Mouse (Mus musculus): ENCODE measurements around the gene Gm19684. TPM values are rescaled to one million over a fixed set of nuclear protein-coding genes. Genes with fewer than 3 reads are reported as not detected.
"Not testable (repeated sequence)": the region's sequence is repeated elsewhere in the genome, so short reads cannot be mapped to it uniquely, and the experiment has no call there.

The Gm19684 gene
- polyA plus RNA-seq, 1 experiment from 2014 or later = 0.29 TPM

DNA sequence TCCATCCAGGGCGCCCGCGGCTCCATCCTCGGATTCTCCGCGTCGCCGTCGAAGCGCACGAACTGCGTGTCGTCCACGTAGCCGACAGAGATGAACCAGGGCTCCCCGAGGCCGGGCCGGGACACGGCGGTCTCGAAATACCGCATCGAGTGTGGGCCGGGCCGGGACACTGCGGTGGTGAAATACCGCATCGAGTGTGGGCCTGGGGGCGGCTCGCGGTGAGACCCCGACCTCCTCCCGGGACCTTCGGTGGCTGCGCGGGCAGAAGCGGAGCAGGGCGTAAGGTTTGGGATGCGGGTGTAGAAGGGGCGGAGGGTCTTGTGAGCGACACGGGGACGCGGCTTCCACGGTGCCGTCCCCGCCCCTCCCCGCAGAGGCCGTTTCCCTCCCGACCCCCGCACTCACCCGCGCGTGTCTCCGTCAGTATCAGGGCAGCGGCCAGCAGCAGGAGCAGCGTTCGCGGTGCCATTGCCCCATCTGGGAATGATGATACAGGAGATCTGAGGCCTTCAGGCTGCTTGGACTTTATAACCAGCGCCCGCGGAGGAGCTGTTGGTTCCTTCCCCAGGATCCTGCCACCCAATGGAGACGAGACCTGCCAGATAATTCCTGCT lies 46.7 kb downstream of the Gm19684 start, which contains the start of gene Gm8909:
TSS of gene Gm8909 (minus strand) at position 499 of the 614 bp plus-strand sequence.
- peaks cover 22% of the 10 kb centered on the region for H3K27me3 ChIP-seq (replicated peaks; ENCODE audit: control insufficient read depth, insufficient read depth, low read length)
- peak within 1 kb of the TSS; percentile 74 for H3K4me2 ChIP-seq (ENCODE audit: low read depth, low read length)
- no peaks in the 10 kb centered on the region for H3K9me3 ChIP-seq (ENCODE audit: control insufficient read depth, low read length)
- no peak within 1 kb of the TSS for H3K27ac ChIP-seq (ENCODE audit: low read length)
- H3K4me3 ChIP-seq (ENCODE audit: low read length) = peak within 1 kb of the TSS; percentile 51
- no peaks in the 10 kb centered on the region for H3K36me3 ChIP-seq (ENCODE audit: control insufficient read depth, insufficient read depth, low read length)
- 2% methylated on average over 62 of the region's 63 CpGs for WGBS
- peak within 1 kb of the TSS; percentile 55 for H3K9ac ChIP-seq (ENCODE audit: low read depth, low read length)
- ATAC-seq = peak; percentile 85
- H3K4me1 ChIP-seq (ENCODE audit: control insufficient read depth, insufficient read depth, low read length) = 0 out of 2 replicates have a peak, but pooled peaks cover 4% of the 10 kb centered on the region

DNA sequence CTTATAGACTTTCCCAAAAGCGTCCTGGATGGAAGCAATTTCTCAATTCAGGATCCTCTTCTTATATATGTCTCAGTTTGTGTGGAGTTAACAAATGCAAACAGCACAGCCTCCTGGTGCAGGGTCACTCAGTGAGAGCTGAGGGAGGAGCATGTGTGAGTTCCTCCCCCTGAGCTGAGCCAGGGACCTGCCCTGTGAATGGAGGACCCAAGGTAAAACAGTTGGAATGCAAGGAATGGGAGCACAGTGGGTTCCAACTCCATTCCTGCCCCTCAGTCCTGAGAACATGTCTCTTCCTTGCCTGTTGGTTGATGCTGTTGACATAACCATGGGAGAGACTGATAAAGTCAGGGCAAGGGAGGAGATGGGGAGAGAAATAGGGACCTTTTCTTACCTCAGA lies 47.6 kb downstream of the Gm19684 start:
- not testable (repeated sequence) for H3K9me3 ChIP-seq (ENCODE audit: control insufficient read depth, low read length); H3K36me3 ChIP-seq (ENCODE audit: control insufficient read depth, insufficient read depth, low read length); H3K4me1 ChIP-seq (ENCODE audit: control insufficient read depth, insufficient read depth, low read length); H3K4me2 ChIP-seq (ENCODE audit: low read depth, low read length); H3K9ac ChIP-seq (ENCODE audit: low read depth, low read length); H3K27ac ChIP-seq (ENCODE audit: low read length); ATAC-seq; H3K4me3 ChIP-seq (ENCODE audit: low read length)
- WGBS = no CpG with 5 or more reads among the region's 1 CpGs
- peaks cover 22% of the 10 kb centered on the region for H3K27me3 ChIP-seq (replicated peaks; ENCODE audit: control insufficient read depth, insufficient read depth, low read length)

DNA sequence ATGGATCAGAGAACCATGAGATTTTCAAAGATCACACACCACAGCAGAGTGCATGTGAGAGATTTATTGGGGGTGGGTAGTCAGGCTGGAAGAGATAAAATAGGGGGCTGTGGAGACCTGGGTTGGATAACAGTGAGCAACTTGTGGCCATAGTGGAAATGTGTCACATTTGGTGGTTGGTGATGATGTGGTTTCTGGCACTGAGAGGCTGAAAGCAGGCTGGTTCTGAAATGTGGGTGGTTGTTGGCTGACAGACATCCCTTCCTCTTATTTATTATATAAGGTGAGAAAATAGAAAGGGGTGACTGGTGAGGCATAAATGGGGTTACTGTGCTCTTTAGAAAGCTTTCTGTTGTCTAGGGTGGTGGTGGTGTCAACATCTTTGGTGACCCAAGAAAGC lies 48.3 kb downstream of the Gm19684 start:
- Histone ChIP-seq H3K27ac (ENCODE audit: low read length) (no peak overlapping the region), H3K4me3 (ENCODE audit: low read length) (no peak overlapping the region), H3K9me3 (ENCODE audit: control insufficient read depth, low read length) (no peaks in the 10 kb centered on the region), H3K4me1 (ENCODE audit: control insufficient read depth, insufficient read depth, low read length) (0 out of 2 replicates have a peak, but pooled peaks cover 4% of the 10 kb centered on the region), H3K27me3 (replicated peaks; ENCODE audit: control insufficient read depth, insufficient read depth, low read length) (peaks cover 18% of the 10 kb centered on the region), H3K36me3 (ENCODE audit: control insufficient read depth, insufficient read depth, low read length) (no peaks in the 10 kb centered on the region), H3K4me2 (ENCODE audit: low read depth, low read length) (no peak overlapping the region), H3K9ac (ENCODE audit: low read depth, low read length) (no peak overlapping the region)
- ATAC-seq = no peak

DNA sequence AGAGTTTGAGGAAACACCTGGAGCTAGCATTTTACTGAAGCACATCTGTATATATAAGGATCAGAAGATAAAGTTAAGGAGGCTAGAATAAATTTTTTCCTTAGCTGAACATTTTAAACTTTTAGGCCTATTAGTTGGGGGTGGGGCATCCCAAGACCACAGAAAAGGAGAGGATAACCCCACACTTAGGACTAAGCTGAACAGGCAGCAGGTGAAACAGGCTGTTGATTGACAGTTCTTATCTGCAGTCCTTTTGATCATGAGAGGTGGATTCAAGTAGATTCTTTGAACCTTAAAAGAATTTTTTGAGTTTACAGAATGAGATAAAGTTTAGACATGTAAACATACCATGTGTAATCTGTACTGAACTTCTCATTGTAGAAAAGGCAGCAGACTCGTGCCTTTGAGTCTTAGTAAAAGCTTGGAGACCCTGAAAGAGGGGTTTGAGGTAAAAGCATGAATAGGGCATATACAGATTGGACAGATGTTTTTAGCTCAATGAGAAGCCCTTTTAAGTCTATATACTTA lies 48.9 kb downstream of the Gm19684 start:
- H3K27me3 ChIP-seq (replicated peaks; ENCODE audit: control insufficient read depth, insufficient read depth, low read length) = peaks cover 12% of the 10 kb centered on the region
- WGBS = 44% methylated on average over 1 of the region's 1 CpGs
- no peak for ATAC-seq

DNA sequence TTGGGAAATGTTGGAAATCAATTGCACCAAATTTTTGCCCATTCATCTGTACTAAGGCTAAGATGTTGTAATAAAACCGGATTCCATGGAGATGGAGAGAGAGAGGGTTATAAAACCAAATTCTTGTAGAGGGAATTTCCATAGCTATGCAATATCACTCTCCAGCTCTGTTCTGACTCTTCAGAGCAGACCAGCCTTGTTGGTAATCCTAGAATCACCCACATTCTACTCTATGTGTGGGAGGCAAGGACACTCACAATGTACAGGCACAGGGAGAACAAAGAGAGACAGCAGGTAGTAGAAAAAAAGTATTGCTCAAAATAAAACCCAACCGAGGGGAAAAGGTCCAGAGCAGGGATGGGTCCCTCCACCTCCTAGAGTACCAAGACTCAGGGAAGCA lies 54.7 kb downstream of the Gm19684 start:
- not testable (repeated sequence) for H3K9ac ChIP-seq (ENCODE audit: low read depth, low read length); ATAC-seq; H3K36me3 ChIP-seq (ENCODE audit: control insufficient read depth, insufficient read depth, low read length); H3K27me3 ChIP-seq (replicated peaks; ENCODE audit: control insufficient read depth, insufficient read depth, low read length); H3K4me2 ChIP-seq (ENCODE audit: low read depth, low read length); H3K4me1 ChIP-seq (ENCODE audit: control insufficient read depth, insufficient read depth, low read length); H3K27ac ChIP-seq (ENCODE audit: low read length); H3K4me3 ChIP-seq (ENCODE audit: low read length); H3K9me3 ChIP-seq (ENCODE audit: control insufficient read depth, low read length)
- no CpG with 5 or more reads among the region's 2 CpGs for WGBS

More for the DNA sequence above, 48.9 kb downstream of the Gm19684 start:
- H3K4me2 ChIP-seq (ENCODE audit: low read depth, low read length) = no peak overlapping the region
- H3K36me3 ChIP-seq (ENCODE audit: control insufficient read depth, insufficient read depth, low read length) = no peaks in the 10 kb centered on the region
- H3K27ac ChIP-seq (ENCODE audit: low read length) = no peak overlapping the region
- H3K4me1 ChIP-seq (ENCODE audit: control insufficient read depth, insufficient read depth, low read length) = 0 out of 2 replicates have a peak, but pooled peaks cover 4% of the 10 kb centered on the region
- no peak overlapping the region for H3K4me3 ChIP-seq (ENCODE audit: low read length)
- H3K9me3 ChIP-seq (ENCODE audit: control insufficient read depth, low read length) = no peaks in the 10 kb centered on the region
- no peak overlapping the region for H3K9ac ChIP-seq (ENCODE audit: low read depth, low read length)

DNA sequence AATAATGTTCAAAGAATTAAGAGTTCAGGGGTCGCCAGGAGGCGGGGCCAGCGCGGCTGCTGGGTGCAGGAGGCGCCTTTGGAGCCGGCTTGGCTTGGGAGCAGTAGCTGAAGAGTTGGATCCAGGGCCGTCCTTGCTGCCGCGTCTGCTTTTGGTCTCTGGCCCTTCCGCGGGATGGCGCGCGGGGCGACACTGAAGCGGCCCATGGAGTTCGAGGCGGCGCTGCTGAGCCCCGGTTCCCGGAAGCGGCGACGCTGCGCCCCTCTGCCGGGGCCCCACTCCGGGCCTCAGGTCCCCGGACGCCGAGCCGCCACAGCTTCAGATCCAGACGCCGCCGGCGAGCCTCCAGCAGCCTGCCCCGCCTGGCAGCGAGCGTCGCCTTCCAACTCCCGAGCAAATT lies 57.5 kb downstream of the Gm19684 start:
- H3K4me1 ChIP-seq (ENCODE audit: control insufficient read depth, insufficient read depth, low read length); H3K27me3 ChIP-seq (replicated peaks; ENCODE audit: control insufficient read depth, insufficient read depth, low read length); H3K9me3 ChIP-seq (ENCODE audit: control insufficient read depth, low read length); H3K36me3 ChIP-seq (ENCODE audit: control insufficient read depth, insufficient read depth, low read length); H3K27ac ChIP-seq (ENCODE audit: low read length): not testable (repeated sequence)
- Histone ChIP-seq H3K9ac (ENCODE audit: low read depth, low read length) (peak overlapping the region; percentile 48; the same call in 1 of the 2 replicates), H3K4me3 (ENCODE audit: low read length) (peak overlapping the region; percentile 44), H3K4me2 (ENCODE audit: low read depth, low read length) (peak overlapping the region; percentile 63)
- under 1% methylated on average over 40 of the region's 40 CpGs for WGBS
- peak; percentile 81 for ATAC-seq

Other genes starting within 250 kb of the Gm19684 start
- gene Dhx16, start 241.9 kb upstream of the Gm19684 start, polyA plus RNA-seq (2015; fragmentation: Nextera tagmentation; extraction: Ambion mirVana) = 36.0 and 38.3 TPM in 2 replicates
- gene 2310061I04Rik, start 224.2 kb upstream of the Gm19684 start, polyA plus RNA-seq (2015; fragmentation: Nextera tagmentation; extraction: Ambion mirVana) = 29.1 and 30.1 TPM in 2 replicates
- 43.4 and 45.4 TPM in 2 replicates for gene Atat1, start 211.6 kb upstream of the Gm19684 start, polyA plus RNA-seq (2015; fragmentation: Nextera tagmentation; extraction: Ambion mirVana)
- 133 and 145 TPM in 2 replicates for gene Mrps18b, start 205.3 kb upstream of the Gm19684 start, polyA plus RNA-seq (2015; fragmentation: Nextera tagmentation; extraction: Ambion mirVana)
- gene Ppp1r10, start 205.2 kb upstream of the Gm19684 start, polyA plus RNA-seq (2015; fragmentation: Nextera tagmentation; extraction: Ambion mirVana) = 28.8 and 30.1 TPM in 2 replicates
- 88.5 and 90.2 TPM in 2 replicates for gene Abcf1, start 151.9 kb upstream of the Gm19684 start, polyA plus RNA-seq (2015; fragmentation: Nextera tagmentation; extraction: Ambion mirVana)
- 35.8 and 36.4 TPM in 2 replicates for gene Gnl1, start 141.8 kb upstream of the Gm19684 start, polyA plus RNA-seq (2015; fragmentation: Nextera tagmentation; extraction: Ambion mirVana)
- 22.5 and 25.9 TPM in 2 replicates for gene Prr3, start 141.4 kb upstream of the Gm19684 start, polyA plus RNA-seq (2015; fragmentation: Nextera tagmentation; extraction: Ambion mirVana)
- 1.8 TPM in 2 replicates for gene H2-T24, start 101.1 kb upstream of the Gm19684 start, polyA plus RNA-seq (2015; fragmentation: Nextera tagmentation; extraction: Ambion mirVana)
- gene H2-T23, start 88.8 kb upstream of the Gm19684 start, polyA plus RNA-seq (2015; fragmentation: Nextera tagmentation; extraction: Ambion mirVana) = 17.7 and 19.4 TPM in 2 replicates
- gene H2-T22, start 78.9 kb upstream of the Gm19684 start, polyA plus RNA-seq (2015; fragmentation: Nextera tagmentation; extraction: Ambion mirVana) = 16.0 and 16.1 TPM in 2 replicates
- 0.86 and 1.2 TPM in 2 replicates for gene Gm6034, start 78.7 kb upstream of the Gm19684 start, polyA plus RNA-seq (2015; fragmentation: Nextera tagmentation; extraction: Ambion mirVana)
- 7.2 and 11.9 TPM in 2 replicates for gene Gm11127, start 63.3 kb upstream of the Gm19684 start, polyA plus RNA-seq (2015; fragmentation: Nextera tagmentation; extraction: Ambion mirVana)
- 1.4 and 2.1 TPM in 2 replicates for gene Gm7030, start 7.7 kb downstream of the Gm19684 start, polyA plus RNA-seq (2015; fragmentation: Nextera tagmentation; extraction: Ambion mirVana)
- gene Gm8909, start 46.9 kb downstream of the Gm19684 start, polyA plus RNA-seq (2015; fragmentation: Nextera tagmentation; extraction: Ambion mirVana) = 1.9 and 3.5 TPM in 2 replicates
- 42.3 and 46.9 TPM in 2 replicates for gene H2-T3, start 68.6 kb downstream of the Gm19684 start, polyA plus RNA-seq (2015; fragmentation: Nextera tagmentation; extraction: Ambion mirVana)
- gene Rpp21, start 136.4 kb downstream of the Gm19684 start, polyA plus RNA-seq (2015; fragmentation: Nextera tagmentation; extraction: Ambion mirVana) = 129 and 139 TPM in 2 replicates
- 9.7 and 10.6 TPM in 2 replicates for gene Trim39, start 150.6 kb downstream of the Gm19684 start, polyA plus RNA-seq (2015; fragmentation: Nextera tagmentation; extraction: Ambion mirVana)
- not detected in 2 replicates for gene H2-M10.2, start 164.8 kb downstream of the Gm19684 start, polyA plus RNA-seq (2015; fragmentation: Nextera tagmentation; extraction: Ambion mirVana)
- not detected in 2 replicates for gene H2-M10.1, start 204.5 kb downstream of the Gm19684 start, polyA plus RNA-seq (2015; fragmentation: Nextera tagmentation; extraction: Ambion mirVana)
- not detected in 2 replicates for gene H2-M10.3, start 246.7 kb downstream of the Gm19684 start, polyA plus RNA-seq (2015; fragmentation: Nextera tagmentation; extraction: Ambion mirVana)

Measured in intestine, embryonic 16.5 days (tissue).